Mouse (Mus musculus): ENCODE data around the gene Thada.

DNA sequence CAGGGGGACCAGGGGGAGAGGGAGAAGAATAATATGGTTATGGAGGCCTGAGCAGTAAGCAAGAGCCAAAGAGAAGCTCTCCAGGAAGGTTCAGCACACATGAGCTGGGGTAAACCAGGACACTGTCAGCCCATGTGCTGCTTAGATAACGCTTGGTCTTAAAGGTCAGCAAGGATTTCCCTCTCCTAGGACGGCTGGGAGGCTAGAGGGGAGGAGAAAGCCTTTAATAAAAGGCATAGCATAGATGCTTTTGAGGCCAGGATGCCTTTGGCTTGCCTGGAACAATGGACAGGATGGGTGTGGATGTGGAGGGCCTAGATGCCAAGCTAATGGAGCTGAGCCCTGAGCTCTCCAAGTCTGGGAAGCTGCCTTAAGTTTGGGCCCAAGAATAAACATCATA lies 102.6 kb downstream of the Thada start:
- TF ChIP-seq POLR2A (IDR thresholded peaks at IDR 0.05; ENCODE audit: insufficient read depth, low read depth, low read length) (no peak), CTCF (IDR thresholded peaks at IDR 0.05) (no peak)

All from heart, adult 2 months (tissue).